Mouse (Mus musculus) ES-CJ7 (cell line): ENCODE results near the gene Mzf1.
"Not testable (repeated sequence)": the region's sequence is repeated elsewhere in the genome, so short reads cannot be mapped to it uniquely, and the experiment has no call there.

Experiments
- DNase-seq: peaks from one replicate; pipeline ENCODE4 v3.0.0; 2011; ENCODE audit warnings: low read depth, low spot score

The Mzf1 gene

DNA sequence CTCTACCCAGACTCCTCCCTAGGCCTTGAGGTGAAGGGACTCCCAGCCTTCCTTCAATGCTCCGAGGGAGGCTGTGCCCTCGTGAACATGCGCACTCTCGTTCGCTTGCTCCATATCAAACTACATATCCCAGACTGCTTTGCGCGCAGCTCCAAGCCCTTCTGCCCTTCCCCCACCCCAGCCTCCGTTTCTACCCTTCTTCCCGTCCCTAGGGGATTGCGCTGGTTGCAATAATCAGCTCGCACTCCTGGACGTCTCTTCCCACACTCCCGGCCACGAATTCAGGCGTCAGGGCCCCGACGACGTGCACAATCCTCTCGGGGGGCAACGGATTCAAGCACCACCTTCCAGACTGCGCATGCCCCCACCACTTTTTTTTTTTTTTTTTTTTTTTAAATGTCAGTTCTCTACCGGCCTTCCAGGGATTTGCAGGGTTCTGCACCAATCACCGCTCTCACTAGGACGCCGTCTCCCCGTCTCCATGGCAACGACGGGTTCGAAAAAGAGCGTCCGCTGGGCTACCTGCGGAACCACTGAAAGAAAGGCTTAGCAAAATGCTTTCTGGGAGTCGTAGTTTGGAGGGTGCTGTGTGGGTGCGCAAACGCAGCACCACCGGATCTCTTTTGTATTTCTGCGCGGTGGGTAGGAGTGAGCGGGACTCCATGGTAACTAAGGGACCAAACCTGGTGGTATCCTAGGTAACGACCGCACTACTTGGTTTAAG is at the start of gene Mzf1:
Gene Mzf1, minus strand, starts transcription at position 478 of the 724 bp plus-strand sequence.
- peak; percentile 99 for DNase-seq

- DNase-seq, result no peak
Observed at GRCm38 (mm10) chr7:13095073-13095472, 40.5 kb upstream of the Mzf1 start, which contains the start of gene Vmn1r85. Gene Vmn1r85 (minus strand): TSS chr7:13095173.

DNA sequence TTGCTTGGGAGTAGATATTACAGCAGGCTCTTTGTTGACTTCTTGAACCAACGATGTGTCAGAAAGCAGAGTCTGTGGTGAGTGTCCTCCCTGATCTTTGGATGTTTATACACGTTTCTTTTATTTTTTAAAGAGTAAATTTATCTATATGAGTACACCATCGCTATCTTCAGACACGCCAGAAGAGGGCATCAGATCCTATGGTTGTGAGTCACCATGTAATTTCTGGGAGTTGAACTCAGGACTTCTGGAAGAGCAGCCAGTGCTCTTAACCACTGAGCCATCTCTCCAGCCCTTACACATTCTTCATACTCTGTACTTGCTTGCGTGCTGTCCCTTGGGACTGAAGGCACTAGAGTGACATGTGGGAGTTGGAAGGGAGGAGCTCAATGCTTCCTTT is 17.7 kb upstream of the Mzf1 start:
- no peak for DNase-seq

DNA sequence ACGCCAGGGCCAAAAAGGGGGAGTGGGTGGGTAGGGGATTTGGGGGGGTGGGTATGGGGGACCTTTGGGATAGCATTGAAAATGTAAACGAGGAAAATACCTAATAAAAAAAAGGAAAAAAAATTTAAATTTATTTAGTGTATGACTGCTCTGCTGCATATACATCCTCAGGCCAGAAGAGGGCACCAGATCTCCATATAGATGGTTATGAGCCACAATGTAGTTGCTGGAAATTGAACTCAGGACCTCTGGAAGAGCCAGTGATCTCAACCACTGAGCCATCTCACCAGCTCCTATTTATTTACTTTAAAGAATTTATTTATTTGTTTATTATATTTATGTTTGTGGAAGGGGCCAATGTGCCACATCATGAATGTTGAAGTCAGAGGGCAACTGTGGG is 8.8 kb upstream of the Mzf1 start:
- DNase-seq, result not testable (repeated sequence)

- DNase-seq, result peak; percentile 91
Observed at GRCm38 (mm10) chr7:13059536-13059935, 5.0 kb upstream of the Mzf1 start.

GRCm38 (mm10) chr7:13056913-13057700 is 2.5 kb upstream of the Mzf1 start:
- peak; percentile 77 for DNase-seq

GRCm38 (mm10) chr7:13053961-13054286 is 640 bp downstream of the Mzf1 start:
- DNase-seq, result no peak

DNA sequence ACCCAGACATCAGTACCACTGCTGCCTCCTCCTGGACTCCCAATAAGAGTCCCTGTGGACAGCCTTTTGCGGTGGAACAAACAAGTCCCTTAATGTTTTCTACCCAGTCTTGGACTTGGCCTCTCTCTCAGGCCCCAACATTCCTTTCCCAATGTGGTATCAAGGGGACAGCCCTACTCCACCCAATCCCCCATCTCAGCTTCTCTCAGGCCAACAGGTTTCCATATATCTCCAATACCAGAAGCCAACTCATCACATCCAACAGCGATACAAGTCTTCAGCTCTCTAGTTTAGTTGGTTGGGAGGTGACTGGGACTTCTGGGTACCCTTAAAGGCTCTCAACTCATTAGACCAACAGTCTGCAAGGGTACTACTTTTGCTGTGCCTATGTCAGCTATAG is 1.1 kb downstream of the Mzf1 start:
- DNase-seq, result peak; percentile 12

DNA sequence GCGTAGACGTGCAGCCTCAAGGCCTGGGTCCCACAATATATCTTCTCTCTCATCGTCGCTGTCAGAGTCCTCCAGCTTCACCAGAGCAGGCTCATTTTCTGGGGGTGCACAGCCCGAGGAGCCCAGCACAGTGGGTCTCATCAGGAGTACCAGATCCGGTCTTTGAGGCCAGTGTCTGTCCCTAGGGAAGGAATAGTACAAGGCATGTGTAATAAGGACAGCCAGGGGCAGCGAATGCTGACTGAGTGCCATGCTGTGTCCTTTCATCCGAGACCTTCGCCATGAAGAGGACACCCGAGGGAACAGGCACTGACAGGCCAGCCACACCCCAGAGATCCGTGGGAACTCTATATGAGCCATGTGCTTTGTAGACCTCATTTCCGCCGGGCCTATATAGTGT is 1.6 kb downstream of the Mzf1 start:
- no peak for DNase-seq

GRCm38 (mm10) chr7:13046084-13046483 is 8.5 kb downstream of the Mzf1 start:
- peak; percentile 84 for DNase-seq

- DNase-seq, result no peak
Observed at GRCm38 (mm10) chr7:13044254-13044625, 10.3 kb downstream of the Mzf1 start.

DNA sequence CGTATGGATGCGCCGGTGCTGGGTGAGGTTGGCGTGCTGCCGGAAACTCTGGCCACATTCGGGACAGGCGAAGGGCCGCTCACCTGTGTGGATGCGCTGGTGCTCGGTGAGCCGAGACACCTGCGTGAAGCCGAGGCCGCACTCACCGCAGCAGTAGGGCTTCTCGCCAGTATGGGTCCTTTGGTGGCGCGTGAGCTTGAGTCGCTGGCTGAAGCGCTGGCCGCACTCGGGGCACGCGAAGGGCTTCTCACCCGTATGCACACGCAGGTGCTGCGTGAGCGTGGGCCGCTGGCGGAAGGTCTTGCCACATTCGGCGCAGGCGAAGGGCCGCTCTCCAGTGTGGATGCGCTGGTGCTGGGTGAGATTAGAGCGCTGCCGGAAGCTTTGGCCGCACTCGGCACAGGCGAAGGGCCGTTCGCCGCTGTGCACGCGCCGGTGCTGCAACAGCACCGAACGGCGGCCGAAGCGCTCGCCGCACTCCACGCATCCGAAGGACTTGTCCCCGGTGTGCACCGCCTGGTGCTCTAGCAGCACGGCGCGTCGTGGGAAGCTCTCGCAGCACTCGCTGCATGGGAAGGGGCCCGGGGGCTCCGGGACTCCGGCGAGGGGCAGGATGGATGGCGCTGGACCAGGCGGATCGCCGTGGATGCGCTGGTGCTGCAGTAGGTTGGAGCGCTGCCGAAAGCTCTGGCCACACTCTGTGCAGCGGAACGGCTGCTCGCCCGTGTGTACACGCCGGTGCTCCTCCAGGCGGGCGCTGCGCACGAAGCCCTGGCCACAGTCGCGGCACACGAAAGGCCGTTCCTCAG is 10.9 kb downstream of the Mzf1 start:
- no peak for DNase-seq

- no peak for DNase-seq
Observed at GRCm38 (mm10) chr7:13043120-13043444, 11.5 kb downstream of the Mzf1 start.

- no peak for DNase-seq
Observed at GRCm38 (mm10) chr7:13042511-13042910, 12.1 kb downstream of the Mzf1 start.

- DNase-seq, result no peak
Observed at GRCm38 (mm10) chr7:13041256-13041655, 13.3 kb downstream of the Mzf1 start.

DNA sequence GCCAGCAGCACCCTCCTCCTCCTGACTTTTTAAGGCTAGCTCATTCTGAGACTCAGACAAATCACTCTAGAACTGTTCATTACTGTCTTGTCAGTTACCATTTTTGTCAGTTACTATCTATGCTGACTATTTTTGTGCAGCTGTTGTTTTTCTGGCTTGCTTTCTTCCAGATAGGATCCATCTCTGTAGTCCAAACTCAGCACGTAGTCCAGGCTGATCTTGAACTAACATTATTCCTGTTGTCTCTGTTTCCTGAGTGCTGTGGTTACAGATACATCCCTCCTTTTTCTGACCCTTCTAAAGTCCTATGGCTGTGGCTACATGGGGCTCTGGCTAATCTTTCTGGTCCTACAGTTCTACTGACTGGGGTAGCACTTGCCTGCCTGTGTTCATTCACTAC is 15.4 kb downstream of the Mzf1 start:
- no peak for DNase-seq

DNA sequence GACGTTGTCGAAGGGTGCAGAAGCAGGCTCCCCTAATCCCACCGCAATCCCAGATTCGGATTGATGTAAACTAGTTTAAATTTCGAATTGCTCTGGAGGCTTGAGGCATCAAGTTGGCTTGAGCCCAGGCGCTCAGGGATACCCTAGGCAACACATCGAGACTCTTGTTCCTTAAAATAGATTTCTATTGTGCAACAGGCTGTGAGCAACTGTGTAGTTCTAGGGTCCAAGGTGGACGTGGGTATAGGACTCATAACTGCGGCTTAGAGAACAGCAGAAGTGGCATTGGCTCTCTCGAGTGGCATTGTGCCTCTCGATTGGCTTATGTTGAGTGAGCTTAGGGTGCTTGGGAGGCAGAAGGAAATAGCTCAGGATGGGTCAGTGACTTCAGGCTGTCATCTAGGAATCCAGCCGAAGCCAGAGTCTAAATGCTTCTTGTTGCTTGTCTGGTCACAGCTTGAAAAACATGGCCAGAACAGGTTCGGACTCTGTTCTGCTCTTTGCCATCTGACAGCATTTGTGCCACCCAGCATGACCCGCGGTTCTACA is 15.9 kb downstream of the Mzf1 start:
- DNase-seq, result no peak

- DNase-seq, result peak; percentile 94
Observed at GRCm38 (mm10) chr7:13037901-13038555, 16.5 kb downstream of the Mzf1 start, which contains the start of gene Ube2m. Gene Ube2m (minus strand): TSS chr7:13038275.

- no peak for DNase-seq
Observed at GRCm38 (mm10) chr7:13037366-13037765, 17.2 kb downstream of the Mzf1 start.

- no peak for DNase-seq
Observed at GRCm38 (mm10) chr7:13036806-13037205, 17.8 kb downstream of the Mzf1 start.

DNA sequence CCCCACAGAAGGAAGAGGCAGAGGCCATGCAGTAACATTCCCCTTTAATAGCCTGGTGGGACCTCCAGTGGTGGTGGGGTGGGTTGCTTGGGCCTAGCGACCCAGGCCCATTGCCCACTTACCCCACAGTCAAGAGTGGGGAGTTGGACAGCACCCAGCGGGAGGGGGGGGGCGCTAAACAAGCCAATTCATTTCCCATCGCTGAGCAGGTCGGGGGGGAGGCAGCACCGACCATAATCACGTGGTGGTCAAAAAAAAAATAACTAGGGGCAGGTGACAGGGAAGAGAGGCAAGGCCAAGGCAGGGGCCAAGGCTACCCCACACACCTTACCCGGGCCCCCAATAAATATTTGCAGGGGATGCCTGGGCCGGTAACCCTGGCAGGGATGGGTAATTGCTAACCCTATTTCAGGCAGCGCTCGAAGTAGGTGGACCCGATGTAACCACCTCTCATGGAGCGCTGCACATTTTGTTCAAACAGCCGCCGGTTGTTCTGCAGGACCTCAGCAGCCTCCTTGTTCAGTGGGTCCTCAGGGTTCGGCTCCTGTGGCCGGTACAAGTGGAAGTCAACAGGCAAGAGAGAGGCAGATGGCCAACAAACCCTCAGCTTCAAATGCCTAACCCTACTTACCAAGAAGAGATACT is 19.2 kb downstream of the Mzf1 start:
- no peak for DNase-seq
